Mouse (Mus musculus) layer of hippocampus, adult 18-20 months (tissue): ENCODE results near the gene Ppp2r3d. TPM values are rescaled to one million over a fixed set of nuclear protein-coding genes. Genes with fewer than 3 reads are reported as not detected.
"Not testable (repeated sequence)": the region's sequence is repeated elsewhere in the genome, so short reads cannot be mapped to it uniquely, and the experiment has no call there.

Experiments
- DNase-seq, 2 experiments: peaks; one replicate each; pipeline ENCODE4 v3.0.0; 2022; ENCODE audit warnings: low spot score in 2 of 2
- long read RNA-seq: library from polyadenylated mRNA; stranded (forward); transcript quantifications from one replicate; pipeline ENCODE4 v2.0.0, GENCODE M21; 2021
- total RNA-seq, 2 experiments: library from RNA; stranded (reverse); gene quantifications; 2 replicates each; pipeline ENCODE4 v1.2.3; 2021

Gene Ppp2r3d
- total RNA-seq = 10 to 100 TPM; 92.2 to 98.4 TPM
- long read RNA-seq, partial matches to known transcripts = 0 of 2 reads
- long read RNA-seq, other reads (novel, unspliced or antisense) = 0 of 2 reads

DNA sequence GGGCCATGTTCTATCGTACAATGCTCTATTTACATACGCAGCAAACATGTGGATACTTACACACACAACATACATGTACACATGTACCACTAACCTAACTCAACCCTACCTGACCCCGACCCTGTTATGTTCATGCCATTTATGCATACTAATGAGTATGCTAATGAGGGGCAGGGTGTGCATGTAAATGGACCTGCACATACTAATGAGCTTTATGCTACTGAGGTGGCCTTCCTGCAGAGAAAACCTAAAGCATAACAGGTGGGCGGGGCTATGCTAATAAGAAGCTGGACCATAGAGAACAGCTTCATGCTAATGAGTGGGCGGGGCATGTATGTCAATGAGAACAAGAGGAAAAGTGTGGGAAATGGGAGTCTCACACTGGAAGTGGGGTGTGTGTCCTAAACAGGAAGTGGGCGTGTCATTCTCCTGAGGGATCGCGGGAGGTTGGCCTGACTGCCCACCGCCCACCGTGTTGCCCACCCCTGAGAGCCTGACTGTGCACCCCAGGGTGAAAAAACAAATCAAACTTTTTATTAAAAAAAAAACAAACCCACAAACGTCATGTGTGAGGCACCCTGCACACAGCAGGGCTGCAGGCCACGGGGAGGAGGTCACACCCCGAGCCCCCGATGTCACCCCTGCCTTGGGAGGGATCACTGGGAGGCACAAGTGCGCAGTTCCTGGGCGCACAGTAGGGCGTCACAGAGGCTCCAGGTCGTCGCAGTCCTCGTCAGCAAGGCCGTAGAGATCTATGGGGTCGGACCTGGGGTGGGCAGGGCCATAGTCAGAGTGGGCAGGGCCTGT is at the start of gene Ppp2r3d:
Ppp2r3d (minus strand) TSS at position 803 of the 807 bp plus-strand sequence.
- DNase-seq = no peak

DNA sequence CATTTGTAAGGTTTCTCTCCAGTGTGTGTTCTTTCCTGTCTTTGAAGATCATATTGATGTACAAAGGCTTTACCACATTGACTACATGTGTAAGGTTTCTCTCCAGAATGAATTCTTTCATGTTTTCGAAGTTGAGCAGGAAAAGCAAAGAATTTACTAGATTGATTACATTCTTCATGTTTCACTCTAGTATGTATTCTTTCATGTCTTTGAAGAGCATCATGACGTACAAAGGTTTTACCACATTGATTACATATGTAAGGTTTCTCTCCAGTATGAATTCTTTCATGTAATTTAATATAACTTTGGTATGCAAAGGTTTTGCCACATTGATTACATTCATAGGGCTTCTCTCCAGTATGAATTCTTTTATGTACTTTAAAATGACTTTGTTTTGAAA is 17.0 kb upstream of the Ppp2r3d start, which contains the start of gene Gm21836:
Gm21836 (minus strand) TSS at position 101 of the 400 bp plus-strand sequence.
- not testable (repeated sequence) for DNase-seq

DNA sequence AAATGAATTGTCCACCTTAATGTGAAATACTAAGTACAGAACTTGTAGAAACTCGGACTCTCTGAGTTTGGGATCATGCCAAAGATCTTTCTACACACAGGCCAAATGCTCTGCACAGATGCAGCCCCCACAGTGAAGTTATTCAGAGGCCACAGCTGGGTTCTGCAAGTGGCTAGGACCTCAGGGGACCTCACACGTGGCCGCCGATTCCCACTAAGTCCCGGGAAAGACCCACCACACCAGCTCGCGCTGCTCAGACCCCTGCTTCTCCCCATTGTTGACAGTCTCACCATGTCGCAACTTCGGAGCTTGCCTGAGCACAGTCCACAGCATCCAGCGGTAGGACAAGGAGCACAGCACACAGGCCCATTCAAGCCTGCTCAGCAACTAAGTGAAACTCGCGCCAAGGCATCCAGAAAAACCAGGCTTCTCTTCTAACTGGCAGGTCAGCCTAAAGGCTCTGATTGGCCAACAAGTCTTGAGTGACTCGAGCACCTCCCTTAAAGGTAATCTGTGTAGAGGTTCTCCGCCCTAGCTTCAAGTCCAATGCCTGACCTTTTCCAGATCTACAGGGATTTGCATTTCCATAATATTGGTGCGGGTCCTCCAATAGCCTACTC is 3.8 kb upstream of the Ppp2r3d start:
- not testable (repeated sequence) for DNase-seq

DNA sequence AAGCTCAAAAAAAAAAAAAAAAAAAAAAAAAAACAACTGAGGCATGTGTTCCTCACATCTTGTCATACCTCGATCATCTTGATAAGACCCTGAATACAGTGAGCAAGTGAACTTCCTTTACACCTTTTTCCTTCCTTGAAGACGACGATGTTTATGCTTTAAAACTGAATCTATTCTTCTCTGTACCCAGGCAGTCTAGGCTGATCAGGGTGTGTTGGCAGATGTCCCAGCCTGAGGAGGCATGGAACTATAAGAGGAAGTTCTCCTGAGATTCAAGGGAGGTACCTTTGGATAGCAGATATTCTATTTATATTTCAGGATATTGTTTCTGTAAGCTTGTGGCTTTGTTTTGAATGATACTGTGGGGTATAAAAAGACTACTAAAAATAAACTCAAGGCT is 1.4 kb upstream of the Ppp2r3d start:
- DNase-seq = no peak

DNA sequence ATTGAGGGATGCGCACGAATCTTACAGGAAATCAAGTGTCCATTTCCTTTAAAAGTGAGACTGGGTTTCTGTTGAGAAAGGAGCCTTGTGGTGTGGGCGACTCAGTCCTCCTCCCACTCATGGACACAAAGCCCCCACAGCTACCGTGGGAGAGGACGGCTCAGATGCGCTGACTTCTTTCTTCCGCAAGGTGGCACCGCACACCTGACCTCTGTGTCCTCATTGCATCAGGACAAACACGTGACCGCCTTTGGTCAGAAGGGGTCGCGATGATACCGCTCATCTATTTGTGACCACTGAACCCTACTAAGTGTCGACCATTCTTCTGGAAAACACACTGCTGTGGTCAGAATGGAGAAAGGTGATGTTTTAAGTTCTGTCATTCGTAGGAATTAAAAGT is 1.0 kb downstream of the Ppp2r3d start:
- no peak for DNase-seq

DNA sequence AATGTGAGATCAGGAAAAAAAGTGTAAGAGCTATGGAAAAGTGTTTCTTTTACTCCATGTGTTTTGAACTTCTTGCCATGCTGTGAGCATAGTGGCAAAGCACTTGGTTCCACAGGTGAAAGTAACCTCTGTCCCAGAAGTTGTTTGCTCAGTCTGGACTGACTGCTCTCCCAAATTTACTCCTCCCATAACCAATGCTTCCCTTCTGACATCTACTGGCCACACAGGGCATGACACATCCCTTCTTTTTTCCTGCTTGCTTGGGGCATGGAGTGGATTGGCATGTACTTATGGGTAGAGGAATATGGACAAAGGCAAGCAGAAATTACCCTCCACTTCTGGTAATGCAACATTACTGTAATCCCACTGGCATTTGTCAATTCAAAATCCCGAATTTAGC is 20.1 kb downstream of the Ppp2r3d start:
- DNase-seq = no peak

DNA sequence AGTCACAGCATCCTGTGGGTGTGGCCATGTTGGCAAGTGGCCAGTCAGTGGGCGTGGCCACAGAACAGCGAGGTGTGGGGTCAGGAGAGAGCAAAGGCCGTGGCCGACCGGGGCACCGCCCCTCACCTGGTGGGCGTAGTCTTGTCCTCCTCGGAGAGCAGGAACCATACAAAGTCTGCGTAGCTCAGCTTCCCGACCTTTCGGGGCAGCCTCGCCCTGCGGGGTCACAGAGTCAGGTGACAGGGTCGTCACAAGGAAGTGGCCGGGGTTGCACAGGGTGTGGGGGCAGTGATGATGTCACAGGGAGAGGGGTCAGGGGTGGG is 34.2 kb downstream of the Ppp2r3d start:
- DNase-seq = peak; percentile 2 to 8

DNA sequence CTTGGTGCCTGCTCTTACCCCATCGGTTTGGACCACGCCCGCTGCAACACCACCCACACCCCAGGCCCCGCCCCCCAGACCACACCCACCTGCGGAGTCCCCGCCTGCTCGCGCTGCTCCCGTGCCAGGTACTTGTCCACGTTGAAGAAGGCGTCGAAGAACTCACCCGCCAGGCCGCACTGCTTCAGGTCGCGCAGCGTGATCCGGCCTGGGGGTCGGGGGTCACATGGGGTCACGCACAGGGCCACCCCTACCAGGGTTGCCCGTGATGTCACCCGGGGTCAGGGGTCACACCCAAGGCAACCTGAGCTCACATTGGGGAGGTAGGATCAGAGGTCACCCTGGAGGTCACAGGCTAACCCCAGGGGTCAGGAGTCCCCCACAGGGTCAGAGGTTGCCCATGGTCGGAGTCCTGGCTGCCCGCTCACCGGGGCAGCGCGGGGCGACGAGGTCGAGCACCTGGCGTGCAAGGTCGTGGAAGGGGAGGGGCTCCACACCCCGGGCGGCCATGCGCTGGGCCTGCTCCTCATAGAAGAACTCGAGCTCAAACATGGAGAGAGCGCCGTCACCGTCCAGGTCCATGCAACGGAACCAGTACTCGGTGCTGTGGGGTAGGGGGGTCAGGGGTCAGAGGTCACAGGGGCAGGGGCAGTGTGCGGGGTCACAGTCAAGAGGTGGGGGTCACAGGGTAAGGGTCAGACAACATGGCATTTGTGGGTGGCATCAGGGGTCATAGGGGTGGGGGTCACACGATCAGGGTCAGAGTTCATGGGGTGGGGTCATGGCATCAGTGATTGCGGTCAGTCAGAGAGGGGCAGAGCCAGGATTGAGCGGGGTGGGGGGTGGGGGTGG is 34.8 kb downstream of the Ppp2r3d start:
- peak; percentile 2 to 5 for DNase-seq

DNA sequence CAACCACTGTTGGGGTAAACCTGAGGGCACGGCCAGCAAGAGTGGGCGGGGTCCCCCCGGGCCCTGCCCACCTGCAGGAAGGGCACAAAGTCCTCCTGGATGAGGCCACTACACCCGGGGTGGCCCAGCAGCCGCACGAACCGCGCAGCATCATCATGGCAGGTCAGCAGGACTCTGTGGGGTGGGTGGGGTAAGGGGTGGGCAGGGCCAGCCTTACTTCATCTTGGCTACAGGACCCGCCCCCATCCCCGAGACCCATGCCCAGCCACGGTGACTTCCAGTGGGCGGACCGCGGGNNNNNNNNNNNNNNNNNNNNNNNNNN is 36.0 kb downstream of the Ppp2r3d start:
- no peak for DNase-seq

DNA sequence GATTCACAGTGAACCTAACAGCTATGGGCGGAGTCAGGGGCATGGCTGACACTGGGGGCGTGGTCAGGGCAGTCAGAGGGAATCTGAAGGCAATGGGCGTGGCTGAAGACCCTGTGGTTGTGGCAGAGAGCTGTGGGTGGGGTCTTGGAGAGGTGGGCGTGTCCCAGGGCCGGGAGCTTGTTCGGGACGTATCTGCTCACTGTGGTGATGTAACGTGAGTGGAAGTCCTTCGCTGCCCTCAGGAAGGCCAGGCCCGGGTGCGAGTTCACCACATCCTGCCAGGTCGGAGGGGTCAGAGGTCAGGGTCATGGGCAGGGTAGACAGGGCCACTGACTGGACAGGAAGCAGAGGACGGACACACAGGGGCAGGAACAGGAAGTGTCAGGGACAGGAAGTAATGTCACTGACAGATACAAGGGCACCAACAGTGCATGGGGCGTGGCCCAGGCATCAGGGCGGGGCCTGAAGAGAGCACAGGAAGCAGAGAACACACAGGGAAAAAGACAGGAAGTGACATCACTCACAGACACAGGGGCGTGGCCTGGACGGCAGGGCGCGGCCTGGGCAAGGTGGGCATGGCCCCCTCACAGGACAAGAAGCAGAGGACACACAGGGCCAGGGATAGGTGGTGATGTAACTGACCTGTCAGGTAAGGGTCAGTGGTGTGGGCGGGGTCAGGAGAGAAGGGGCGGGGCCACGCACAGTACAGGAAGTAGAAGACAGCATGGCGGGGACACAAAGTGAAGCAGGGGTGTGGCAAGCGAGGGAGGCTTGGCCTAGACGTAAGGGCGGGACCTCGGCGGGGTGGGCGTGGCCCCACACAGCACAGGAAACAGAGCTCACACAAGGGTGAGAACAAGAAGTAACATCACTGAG is 36.6 kb downstream of the Ppp2r3d start:
- DNase-seq = peak; percentile 16 to 19

DNA sequence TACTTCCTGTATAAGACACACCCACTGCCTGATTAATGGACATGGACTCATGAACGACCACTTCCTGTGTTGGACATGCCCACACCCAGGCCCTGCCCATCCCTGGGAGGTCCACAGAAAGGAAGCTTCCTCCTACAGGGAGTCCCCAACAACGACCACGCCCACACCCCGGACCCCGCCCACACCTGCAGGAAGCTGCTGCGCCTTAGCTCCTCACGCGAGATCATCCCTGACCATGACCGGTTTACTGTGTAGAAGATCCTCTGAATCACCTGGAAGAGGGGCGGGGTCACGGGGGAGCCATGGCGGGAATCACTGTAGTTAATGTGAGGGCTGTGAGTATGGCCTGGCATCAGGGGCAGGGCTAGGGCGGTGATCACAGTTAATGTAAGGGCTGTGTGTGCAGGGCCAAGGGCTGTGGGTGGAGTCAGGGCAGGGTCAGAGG is 37.3 kb downstream of the Ppp2r3d start:
- DNase-seq = peak in 1 of 2 experiments; percentile 1

DNA sequence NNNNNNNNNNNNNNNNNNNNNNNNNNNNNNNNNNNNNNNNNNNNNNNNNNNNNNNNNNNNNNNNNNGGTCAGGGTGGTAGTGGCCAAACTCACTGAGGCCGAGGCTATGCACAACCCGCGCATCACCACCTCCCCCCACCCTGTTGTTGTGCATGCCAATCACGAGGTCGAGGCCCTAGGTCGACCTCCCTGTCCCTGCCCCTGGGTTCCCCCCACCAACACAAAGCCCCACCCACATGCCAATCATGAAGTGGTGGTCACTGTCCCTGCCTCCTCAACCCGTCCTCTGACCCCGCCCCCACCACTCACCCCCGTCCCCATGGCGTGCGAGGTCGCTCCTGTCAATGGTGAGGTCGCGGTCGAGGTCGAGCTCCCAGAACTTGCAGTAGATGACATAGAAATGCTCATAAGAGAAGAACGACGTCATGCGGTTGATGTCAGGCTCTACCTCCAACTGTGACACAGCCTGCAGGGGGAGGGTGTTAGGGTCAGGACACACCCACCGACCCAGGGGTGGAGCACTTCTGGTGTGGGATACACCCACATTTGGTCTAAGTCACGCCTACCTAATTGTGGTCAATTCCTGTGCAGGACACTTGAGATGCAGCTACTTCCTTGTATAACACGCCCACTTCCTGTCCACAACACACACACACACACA is 37.9 kb downstream of the Ppp2r3d start:
- peak in 1 of 2 experiments; percentile 4 for DNase-seq

DNA sequence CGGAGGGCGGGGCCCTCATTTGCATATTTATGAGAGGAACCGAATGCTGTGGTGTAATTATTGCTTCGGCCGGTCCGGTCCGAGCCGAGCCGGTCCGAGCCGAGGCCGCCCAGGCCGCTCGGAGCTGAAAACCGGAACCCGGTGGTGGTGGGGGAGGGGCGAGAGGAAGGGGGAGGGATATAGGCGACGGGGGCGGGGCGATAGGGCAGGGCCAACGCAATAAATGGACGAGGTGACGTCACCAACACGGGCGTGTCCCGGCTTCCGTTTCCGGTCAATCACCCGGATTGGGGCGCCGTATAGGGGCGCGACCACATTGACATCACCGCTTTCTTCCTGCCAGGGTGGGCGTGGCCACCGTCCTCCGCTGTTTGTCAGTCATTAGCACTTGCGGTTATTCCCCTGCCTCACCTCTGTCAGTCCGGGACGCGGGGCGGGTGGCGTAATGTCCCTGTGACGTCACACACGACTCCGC is 51.2 kb downstream of the Ppp2r3d start:
- DNase-seq = peak; percentile 92 to 98

DNA sequence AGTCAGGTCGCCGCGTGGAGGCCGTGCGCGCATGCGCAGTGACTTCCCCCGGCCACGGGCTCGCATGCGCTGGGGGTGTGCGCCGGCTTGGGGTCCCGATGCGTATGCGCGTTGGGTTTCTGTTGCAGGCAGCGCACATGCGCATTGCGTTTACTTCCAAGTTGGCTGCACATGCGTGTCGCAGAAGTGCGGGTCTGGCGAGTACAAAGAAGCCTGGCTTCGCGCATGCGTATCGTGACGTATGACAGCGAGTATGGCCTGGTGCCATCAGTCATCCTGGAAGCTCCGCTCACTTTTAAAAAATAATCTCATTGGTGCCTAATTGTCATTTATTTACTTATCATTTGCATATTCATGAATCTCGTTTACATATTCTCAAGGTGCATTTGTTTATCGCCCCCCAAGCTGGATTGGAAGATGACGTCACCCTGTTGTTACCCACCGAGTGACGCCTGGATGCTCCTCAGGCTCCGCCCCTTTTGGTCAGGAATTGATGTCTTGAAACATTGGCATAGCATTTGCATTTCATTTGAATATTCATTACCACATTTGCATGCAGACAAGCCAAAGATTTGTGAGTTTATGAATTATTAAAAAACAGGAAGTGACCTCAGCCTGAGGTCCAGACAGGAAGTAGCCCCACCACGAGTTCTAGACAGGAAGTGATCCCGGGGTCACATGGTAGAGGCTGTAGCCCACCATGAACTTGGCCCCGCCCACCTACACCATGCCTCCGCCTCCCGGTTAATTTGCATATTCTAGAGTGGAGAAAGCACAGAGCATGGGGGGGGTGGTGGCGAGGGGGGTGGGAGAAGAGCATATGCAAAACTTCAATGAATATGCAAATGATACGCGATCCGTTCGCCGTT is 51.9 kb downstream of the Ppp2r3d start:
- peak; percentile 100 for DNase-seq

DNA sequence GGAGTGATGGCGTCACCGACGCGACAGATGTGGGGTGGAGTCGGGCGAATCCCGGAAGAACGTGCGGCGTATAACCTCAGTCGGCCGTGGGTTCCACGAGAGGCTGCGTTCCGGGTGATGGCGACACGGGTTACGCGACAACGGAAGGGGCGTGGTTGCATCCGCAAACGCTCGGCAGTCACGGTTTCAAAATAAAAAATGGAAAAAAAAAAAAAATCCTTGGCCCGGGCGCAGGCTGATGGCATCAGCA is 52.5 kb downstream of the Ppp2r3d start:
- no peak for DNase-seq

DNA sequence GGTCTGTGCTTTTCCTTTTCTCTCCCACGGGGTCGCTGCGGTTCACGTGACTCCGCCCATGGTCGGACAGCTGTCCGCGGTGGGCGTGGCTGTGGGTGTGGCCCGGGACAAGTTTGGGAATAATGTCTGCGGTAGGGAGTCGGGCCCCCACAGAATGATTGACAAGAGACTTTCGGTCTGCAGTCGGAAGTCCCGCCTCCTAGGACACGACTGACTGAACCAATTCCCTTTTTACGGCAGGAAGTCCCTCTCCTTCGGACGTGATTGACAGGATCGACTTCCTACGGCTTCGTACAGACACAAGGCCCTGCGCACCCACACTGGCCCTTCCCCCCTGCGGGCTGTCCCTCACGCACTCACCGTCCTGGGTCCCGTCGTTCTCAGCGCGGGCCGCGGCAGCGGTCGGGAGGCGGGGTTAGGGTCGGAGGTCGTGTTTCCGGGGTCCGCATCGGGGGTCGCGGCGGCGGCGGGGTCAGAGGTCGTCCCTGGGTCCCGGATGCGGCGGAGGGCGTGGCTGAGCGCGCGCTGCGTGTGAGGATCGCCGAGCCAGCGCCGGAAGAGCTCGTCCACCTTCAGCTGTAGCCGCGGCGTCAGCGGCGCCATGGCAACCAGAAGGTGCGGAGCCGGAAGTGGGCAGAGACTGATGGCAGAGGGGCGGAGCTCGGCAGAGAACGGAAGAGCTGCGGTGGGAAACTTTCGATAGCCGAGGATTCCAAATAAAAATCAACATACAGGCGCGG is 53.0 kb downstream of the Ppp2r3d start:
- peak; percentile 97 to 98 for DNase-seq

DNA sequence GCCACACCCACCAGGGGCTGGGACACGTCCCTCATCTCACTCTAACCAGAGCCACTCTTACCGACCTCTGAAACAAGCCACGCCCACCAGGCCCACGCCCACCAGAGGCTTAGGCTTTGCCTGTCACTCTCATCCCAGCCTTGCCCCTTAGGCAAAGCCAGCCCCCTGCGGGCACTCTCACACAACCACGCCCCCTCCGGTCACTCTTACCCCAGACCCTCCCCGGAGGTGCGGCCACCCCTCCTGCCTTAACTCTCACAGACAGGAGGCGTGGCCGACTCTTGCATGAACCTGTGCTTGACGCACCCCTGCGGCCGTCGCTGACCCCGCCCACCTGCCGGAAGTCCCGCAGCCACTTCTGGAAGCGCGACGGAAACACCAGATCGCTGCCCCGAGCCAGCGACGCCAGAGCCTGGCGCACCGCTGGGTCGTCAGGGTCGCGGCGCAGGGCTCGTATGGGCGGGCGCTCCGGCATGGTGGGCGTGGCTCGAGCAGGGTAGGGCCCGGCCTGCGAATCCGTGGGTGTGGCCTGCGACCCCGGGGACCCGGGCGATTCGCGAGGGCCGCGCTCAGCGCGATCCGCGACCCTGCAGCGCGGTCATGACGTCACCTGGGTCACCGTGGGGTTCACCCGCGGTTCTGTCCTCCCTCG is 53.7 kb downstream of the Ppp2r3d start:
- DNase-seq = peak; percentile 92 to 94

DNA sequence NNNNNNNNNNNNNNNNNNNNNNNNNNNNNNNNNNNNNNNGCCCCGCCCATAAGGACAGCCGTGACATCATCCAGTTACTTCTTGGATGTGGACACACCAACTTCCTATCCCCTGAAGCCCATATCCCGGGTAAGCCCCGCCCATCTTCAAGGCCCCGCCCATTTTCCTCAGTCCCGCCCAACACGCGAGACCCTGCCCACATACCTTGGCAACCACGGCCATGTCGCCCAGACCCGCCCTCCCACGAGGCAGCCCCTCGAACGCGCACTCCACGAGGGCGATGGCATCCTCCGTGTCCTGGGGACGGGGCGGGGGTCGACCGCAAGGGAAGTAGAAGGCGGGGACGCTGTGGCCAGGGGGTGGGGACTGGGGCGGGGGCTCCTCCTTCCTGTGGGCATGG is 54.3 kb downstream of the Ppp2r3d start:
- DNase-seq = peak; percentile 44 to 53
